Mouse (Mus musculus): Measurements from ENCODE around the gene Cdc42ep4. TPM values are rescaled to one million over a fixed set of nuclear protein-coding genes. Genes with fewer than 3 reads are reported as not detected.

The Cdc42ep4 gene
- polyA plus RNA-seq, 1 experiment = 61.3 TPM

DNA sequence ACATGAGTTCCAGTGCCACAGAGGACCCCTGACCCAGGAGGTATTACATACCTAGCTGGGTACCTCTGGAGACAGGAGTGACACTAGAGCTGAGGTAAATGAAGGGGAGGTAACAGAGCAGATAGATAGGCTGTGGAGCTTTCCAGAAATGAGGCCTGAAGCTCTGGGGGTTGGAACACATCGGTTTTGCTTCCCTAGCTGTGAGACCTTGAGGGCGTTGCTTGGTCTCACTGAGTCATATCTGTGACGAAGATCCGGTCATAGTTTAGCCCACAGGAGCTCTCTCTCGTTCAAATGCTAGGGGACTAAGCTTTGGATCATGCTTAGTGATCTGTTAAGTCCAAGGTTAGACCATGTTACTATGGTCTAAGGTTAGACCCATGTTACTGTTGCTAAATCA lies 7.2 kb upstream of the Cdc42ep4 start:
- no peak for DNase-seq (ENCODE audit: low read depth)

DNA sequence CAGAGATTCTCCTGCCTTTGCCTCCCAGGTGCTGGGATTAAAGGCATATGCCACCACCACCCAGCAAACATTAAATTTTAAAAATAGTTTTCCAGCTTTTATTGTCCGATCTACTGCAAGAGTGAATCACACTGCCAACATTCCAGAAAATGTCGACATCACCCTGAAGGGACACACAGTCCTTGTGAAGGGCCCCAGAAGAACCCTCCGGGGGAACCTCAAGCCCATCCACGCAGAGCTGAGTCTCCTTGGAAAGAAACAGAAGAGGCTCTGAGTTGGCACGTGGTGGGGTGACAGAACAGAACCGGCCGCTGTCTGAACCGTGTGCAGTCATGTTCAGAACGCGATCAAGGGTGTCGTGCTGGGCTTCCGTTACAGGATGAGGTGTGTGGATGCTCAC lies 4.9 kb upstream of the Cdc42ep4 start:
- TF ChIP-seq CTCF (IDR thresholded peaks at IDR 0.05; ENCODE audit: borderline replicate concordance, extremely low read depth, insufficient read depth, insufficient read length) (no peak), POLR2A (IDR thresholded peaks at IDR 0.05; ENCODE audit: borderline replicate concordance, extremely low read depth, insufficient read depth, insufficient read length, poor library complexity, severe bottlenecking) (no peak)
- no peak for DNase-seq (ENCODE audit: low read depth)

More for the DNA sequence above, 7.2 kb upstream of the Cdc42ep4 start:
- TF ChIP-seq POLR2A (IDR thresholded peaks at IDR 0.05; ENCODE audit: borderline replicate concordance, extremely low read depth, insufficient read depth, insufficient read length, poor library complexity, severe bottlenecking) = no peak
- no peak for TF ChIP-seq CTCF (IDR thresholded peaks at IDR 0.05; ENCODE audit: borderline replicate concordance, extremely low read depth, insufficient read depth, insufficient read length)

DNA sequence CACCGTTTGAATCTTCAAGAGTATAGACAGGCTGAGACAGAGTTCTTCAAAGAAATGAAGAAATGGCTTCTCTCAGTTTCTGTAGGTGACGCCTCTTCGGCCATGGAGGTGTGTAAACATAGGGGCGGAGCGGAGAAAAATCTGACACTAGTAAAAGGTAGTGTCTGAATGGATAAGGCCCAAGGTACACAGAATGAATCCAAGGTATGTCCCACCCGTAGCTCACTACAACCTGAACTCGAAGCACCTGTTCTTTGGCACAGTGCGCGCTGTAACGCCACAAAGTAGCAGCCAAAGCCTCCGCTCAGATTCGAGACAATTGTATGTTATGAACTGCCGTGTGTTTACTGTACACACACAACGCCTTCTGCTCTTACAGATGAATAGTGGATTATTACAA lies 4.2 kb upstream of the Cdc42ep4 start:
- DNase-seq (ENCODE audit: low read depth) = no peak
- TF ChIP-seq POLR2A (IDR thresholded peaks at IDR 0.05; ENCODE audit: borderline replicate concordance, extremely low read depth, insufficient read depth, insufficient read length, poor library complexity, severe bottlenecking) = no peak
- TF ChIP-seq CTCF (IDR thresholded peaks at IDR 0.05; ENCODE audit: borderline replicate concordance, extremely low read depth, insufficient read depth, insufficient read length) = no peak

DNA sequence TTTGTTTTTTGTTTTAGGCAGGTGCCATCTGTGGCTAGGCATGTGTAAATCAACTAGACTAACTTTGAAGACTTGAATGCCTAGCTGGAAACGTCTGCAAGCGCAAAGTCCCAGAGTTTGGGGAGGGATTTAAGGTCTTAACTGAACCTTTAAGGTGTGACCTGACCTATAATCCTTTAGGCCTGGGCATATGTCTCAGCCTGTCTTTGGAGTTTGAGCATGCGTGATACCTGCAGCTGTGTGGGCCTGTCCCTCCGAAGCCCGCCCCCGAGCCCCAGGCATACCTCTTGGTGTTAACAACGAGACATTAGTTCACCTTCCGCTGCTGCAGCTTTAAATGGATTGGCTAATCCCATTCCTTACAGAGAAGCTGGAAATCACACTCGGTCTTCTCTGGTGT lies 3.2 kb upstream of the Cdc42ep4 start:
- DNase-seq (ENCODE audit: low read depth) = no peak
- no peak for TF ChIP-seq CTCF (IDR thresholded peaks at IDR 0.05; ENCODE audit: borderline replicate concordance, extremely low read depth, insufficient read depth, insufficient read length)
- no peak for TF ChIP-seq POLR2A (IDR thresholded peaks at IDR 0.05; ENCODE audit: borderline replicate concordance, extremely low read depth, insufficient read depth, insufficient read length, poor library complexity, severe bottlenecking)

DNA sequence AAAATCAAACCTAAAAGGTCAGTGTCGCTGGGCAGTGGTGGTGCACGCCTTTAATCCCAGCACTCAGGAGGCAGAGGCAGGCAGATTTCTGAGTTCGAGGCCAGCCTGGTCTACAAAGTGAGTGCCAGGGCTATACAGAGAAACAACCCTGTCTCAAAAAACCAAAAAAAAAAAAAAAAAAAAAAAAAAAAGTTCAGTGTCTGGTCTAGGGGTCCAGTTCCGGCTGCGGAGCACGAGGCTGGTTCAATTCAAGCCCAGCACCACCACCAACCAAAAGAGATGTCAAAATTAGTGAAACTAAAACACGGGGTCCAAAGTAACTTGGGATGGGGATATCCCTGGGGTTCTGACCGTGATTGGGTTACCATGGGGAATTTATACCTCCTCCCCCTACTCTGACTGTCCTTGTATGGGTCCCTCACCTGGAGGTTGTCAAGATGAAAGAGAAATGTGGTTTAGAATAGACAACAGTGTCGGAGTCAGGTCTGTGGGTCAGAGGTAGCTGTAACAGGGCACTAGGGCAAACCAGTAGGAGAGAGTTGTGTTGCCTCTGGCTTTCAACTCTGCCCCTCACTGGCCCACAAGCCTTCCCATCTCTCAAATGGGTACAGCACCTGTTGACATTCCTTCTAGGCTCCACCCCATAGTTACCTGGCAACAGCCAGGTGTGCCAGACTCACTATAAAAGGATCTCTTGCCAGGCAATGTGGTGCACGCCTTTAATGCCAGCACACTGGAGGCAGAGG lies 1.2 kb upstream of the Cdc42ep4 start:
- TF ChIP-seq POLR2A (IDR thresholded peaks at IDR 0.05; ENCODE audit: borderline replicate concordance, extremely low read depth, insufficient read depth, insufficient read length, poor library complexity, severe bottlenecking) (no peak), CTCF (IDR thresholded peaks at IDR 0.05; ENCODE audit: borderline replicate concordance, extremely low read depth, insufficient read depth, insufficient read length) (no peak)
- DNase-seq (ENCODE audit: low read depth) = no peak

DNA sequence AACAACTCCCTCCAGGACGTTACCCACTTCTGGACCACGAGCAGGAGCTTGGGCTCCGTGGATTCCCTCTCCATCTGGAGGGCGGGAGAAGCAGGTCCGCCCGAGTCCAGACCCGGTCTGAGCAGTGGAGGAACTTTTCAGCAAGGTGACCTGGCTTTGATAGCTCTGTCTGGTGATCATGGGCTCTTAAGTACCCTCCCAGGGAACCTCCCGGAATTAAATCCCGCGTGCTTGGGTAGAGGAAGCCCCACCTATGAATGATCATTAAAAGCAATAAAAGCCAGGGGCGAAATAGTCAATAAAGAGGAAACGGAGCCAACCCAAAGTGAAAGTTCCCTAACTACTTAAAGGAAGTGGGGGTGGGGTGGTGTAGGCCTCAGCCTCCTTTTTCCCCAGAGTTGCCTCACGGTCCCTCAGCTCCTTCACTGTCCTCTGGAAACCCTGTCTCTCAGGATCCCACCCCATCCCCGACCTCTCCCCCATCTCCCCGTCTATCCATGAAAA lies 529 bp upstream of the Cdc42ep4 start:
- DNase-seq (ENCODE audit: low read depth) = no peak
- TF ChIP-seq POLR2A (IDR thresholded peaks at IDR 0.05; ENCODE audit: borderline replicate concordance, extremely low read depth, insufficient read depth, insufficient read length, poor library complexity, severe bottlenecking) (no peak), CTCF (IDR thresholded peaks at IDR 0.05; ENCODE audit: borderline replicate concordance, extremely low read depth, insufficient read depth, insufficient read length) (no peak)

DNA sequence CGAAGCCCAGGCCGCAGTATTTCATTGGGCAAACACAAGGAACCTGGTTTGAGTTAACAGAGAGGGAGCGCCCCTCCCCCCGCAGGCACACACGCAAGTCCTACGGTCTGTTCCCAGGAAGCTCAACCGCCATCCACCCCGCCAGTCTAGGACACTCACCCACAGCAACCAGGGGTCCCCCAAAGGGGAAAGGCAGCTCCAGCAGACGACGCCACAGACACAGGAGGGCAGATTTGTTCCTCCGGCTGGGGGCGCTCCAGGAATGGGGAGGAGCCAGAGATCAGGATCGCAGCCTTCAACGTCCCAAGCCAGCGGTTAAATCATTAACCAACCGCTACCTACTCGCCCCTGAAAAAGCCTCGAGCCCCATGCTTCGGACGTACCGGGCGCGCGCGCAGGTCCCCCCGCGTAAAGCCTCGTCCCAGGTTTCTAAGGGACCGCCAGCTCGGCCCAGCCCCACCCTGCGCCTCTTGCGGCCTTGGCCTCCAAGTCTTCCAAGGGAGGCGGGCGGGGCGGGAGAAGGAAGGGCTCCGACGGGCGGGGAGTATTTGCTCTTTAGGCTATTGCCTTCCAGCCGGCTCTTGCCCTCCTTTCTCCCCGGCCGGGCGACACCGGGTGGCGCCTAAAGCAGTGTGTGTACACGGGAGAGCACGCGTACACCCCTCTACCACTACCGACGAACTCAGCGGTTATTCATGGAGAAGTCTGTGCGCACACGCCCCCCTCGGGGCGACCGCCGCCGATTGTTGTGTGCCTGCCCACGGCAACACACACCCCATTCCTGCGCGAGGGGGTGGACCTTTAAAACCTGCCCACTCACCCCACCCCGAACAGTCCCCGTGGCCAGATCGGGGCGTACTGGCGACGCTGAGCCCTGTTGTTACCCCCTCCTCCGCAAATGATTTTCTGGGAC lies 854 bp downstream of the Cdc42ep4 start:
- TF ChIP-seq POLR2A (IDR thresholded peaks at IDR 0.05; ENCODE audit: borderline replicate concordance, extremely low read depth, insufficient read depth, insufficient read length, poor library complexity, severe bottlenecking) (no peak), CTCF (IDR thresholded peaks at IDR 0.05; ENCODE audit: borderline replicate concordance, extremely low read depth, insufficient read depth, insufficient read length) (peak; percentile 32; the same call in 1 of the 2 replicates)
- DNase-seq (ENCODE audit: low read depth) = peak; percentile 90

DNA sequence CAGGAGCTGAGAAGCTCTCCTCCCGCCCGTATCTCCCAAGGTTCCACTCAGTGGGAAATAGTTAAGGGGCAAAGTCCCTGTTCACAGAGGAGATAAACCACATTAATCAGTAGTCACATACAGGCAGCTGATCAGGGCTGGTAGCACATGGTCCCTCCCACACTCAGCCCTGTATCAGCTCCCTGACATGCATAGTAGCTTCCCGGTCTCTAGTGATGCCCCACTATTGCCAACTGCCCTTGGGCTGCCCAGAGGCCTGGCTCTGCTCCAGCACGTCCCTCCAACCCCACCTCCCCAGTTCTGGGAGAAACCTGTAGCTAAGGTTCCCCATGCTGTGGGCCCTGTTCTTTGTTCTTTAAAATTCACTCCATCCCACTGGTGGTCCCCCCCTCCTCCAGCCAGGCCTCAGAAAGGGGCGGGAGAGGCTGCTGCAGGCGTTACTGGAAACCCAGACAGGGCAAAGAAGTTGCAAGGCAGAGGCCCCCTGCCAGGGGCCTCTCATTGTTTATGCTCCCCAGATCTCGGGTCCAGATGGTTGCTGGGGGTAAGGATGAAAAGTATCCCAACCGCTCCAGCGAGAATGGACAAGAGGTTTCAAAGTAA lies 1.8 kb downstream of the Cdc42ep4 start:
- no peak for TF ChIP-seq CTCF (IDR thresholded peaks at IDR 0.05; ENCODE audit: borderline replicate concordance, extremely low read depth, insufficient read depth, insufficient read length)
- TF ChIP-seq POLR2A (IDR thresholded peaks at IDR 0.05; ENCODE audit: borderline replicate concordance, extremely low read depth, insufficient read depth, insufficient read length, poor library complexity, severe bottlenecking) = no peak
- DNase-seq (ENCODE audit: low read depth) = peak; percentile 81

DNA sequence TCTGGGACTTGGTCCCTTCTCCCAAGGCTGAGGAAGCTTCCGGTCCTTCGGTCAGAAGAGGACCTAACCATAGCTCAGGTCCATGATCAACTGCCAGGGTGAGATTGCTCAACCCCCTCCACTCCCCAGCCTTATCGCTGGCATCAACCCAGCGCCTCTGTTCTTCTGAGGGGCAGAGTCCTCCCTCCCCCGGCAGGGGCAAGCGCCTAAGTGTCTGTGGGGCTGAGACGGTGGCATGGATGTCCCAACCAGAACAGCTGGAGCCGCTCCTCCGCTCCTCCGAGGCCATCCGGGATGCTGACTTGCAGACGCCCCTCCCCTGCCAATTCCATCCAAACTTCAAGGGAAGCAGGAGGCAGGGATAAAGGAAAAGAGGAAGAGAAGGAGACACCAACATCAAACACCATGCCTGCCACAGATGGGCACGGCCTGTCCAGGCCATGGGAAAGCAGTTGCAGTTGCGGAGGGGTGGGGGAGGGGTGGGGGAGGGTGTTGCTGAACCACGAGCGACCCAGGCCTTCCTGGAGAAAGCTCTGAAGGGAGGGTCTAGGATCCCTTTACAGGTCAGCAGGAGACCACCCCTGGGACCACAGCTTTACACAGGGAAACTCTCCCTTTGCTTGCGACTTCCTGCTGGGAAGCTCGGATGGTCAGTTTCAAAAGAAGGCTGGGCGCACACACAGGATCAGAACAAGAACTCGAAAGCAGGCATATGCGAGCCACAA lies 2.7 kb downstream of the Cdc42ep4 start:
- peak; percentile 43 for DNase-seq (ENCODE audit: low read depth)

DNA sequence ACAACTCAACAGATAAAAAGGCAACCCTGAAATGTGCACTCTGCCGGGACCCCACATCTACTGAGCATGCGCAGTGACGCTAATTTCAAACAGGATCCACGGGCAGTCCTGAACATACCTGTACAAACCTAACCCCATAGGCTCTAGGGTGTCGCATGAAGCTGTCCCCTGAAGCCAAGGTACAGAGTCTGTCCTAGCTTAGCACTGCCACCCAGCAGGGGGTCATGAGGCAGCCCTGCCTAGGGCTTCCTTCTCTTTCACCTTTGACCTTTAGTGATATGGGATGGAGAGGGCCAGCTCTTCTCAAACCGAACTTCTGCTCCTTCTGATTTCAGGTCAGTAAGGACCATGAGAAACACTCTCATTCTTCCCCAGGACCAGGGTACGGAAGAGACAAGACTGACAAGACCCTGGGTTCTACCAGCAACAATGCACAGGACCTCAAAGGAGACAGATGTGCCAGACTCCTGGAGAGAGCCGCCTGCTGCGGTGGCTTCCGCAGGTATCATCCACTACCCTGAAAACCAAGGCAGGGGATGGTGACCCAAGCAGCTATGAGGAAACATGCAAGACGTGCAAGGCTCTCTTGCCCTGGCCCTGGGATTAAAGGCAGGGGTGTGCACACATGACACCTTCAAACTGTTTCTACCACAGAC lies 3.8 kb downstream of the Cdc42ep4 start:
- DNase-seq (ENCODE audit: low read depth) = no peak
- TF ChIP-seq CTCF (IDR thresholded peaks at IDR 0.05; ENCODE audit: borderline replicate concordance, extremely low read depth, insufficient read depth, insufficient read length) (no peak), POLR2A (IDR thresholded peaks at IDR 0.05; ENCODE audit: borderline replicate concordance, extremely low read depth, insufficient read depth, insufficient read length, poor library complexity, severe bottlenecking) (no peak)

More for the DNA sequence above, 2.7 kb downstream of the Cdc42ep4 start:
- TF ChIP-seq CTCF (IDR thresholded peaks at IDR 0.05; ENCODE audit: borderline replicate concordance, extremely low read depth, insufficient read depth, insufficient read length) (no peak), POLR2A (IDR thresholded peaks at IDR 0.05; ENCODE audit: borderline replicate concordance, extremely low read depth, insufficient read depth, insufficient read length, poor library complexity, severe bottlenecking) (no peak)
